Mouse (Mus musculus) G1E (cell line): Measurements from ENCODE around the gene Ggct. TPM values are rescaled to one million over a fixed set of nuclear protein-coding genes. Genes with fewer than 3 reads are reported as not detected.

Source experiments
- ATAC-seq: 2 replicates; pipeline ENCODE4 v1.8.0; 2016; ENCODE audit warnings: mild to moderate bottlenecking; ENCODE audit not compliant: insufficient number of reproducible peaks, poor library complexity, low FRiP score, severe bottlenecking; ENCODE audit errors: extremely low read depth
- DNase-seq: peaks from one replicate; pipeline ENCODE4 v3.0.0; 2012; ENCODE audit warnings: low spot score
- H3K27me3 ChIP-seq: 2 replicates; pipeline ENCODE4 v1.6.1; 2012; ENCODE audit warnings: mild to moderate bottlenecking, low read length, inconsistent platforms; ENCODE audit not compliant: insufficient read depth
- H3K36me3 ChIP-seq: replicated peaks from 2 replicates; pipeline ENCODE3; 2012; ENCODE audit warnings: mild to moderate bottlenecking, inconsistent platforms
- H3K4me1 ChIP-seq: 2 replicates; pipeline ENCODE4 v1.6.1; 2012; ENCODE audit warnings: low read depth, low read length, inconsistent platforms, mixed read lengths; ENCODE audit not compliant: insufficient read depth
- H3K4me3 ChIP-seq: 2 replicates; pipeline ENCODE4 v1.5.1; 2012; ENCODE audit warnings: low read depth, mild to moderate bottlenecking, inconsistent platforms, low read length, moderate library complexity, mixed read lengths
- H3K9me3 ChIP-seq: replicated peaks from 2 replicates; pipeline ENCODE4 v1.6.1; 2012; ENCODE audit warnings: inconsistent platforms
- CTCF ChIP-seq: IDR thresholded peaks from 2 replicates; pipeline ENCODE4 v1.5.1; 2012; ENCODE audit warnings: low read depth, low read length, inconsistent platforms, mixed read lengths
- GATA1 ChIP-seq: IDR thresholded peaks from 2 replicates; pipeline ENCODE4 v1.6.1; 2012; ENCODE audit warnings: borderline replicate concordance, low read length, inconsistent platforms, mixed read lengths
- GATA2 ChIP-seq: IDR thresholded peaks from 2 replicates; pipeline ENCODE4 v1.6.1; 2012; ENCODE audit warnings: low read depth, low read length, inconsistent platforms, borderline replicate concordance
- POLR2AphosphoS5 ChIP-seq: IDR thresholded peaks from 2 replicates; pipeline ENCODE4 v1.6.1; 2012; ENCODE audit warnings: low read depth, low read length, inconsistent platforms; ENCODE audit not compliant: insufficient replicate concordance
- TAL1 ChIP-seq: conservative IDR thresholded peaks from 2 replicates; pipeline ENCODE4 v1.6.1; 2012; ENCODE audit warnings: low read depth, low read length, inconsistent platforms, mixed read lengths
- polyA plus RNA-seq: library from polyadenylated mRNA; stranded (reverse); fragments of >175 nt; gene quantifications from 2 replicates; pipeline ENCODE4 v1.2.3, GENCODE M21; 2012
- total RNA-seq, 2 experiments: library from RNA; stranded (forward) in 1 of 2; stranded (reverse) in 1 of 2; fragments of 200-1000 nt in 1 of 2; fragments of >200 nt in 1 of 2; fragmentation: Nextera tagmentation in 1 of 2; gene quantifications; 2 replicates each; pipeline ENCODE4 v1.2.3; 2014 to 2017

Gene Ggct
- total and polyA plus RNA-seq, 3 experiments: 10.8 to 15.5 (median 13.9) TPM

- Histone ChIP-seq H3K4me1 (no peaks in the 10 kb centered on the region), H3K4me3 (no peak overlapping the region), H3K27me3 (peaks cover 19% of the 10 kb centered on the region), H3K36me3 (no peaks in the 10 kb centered on the region), H3K9me3 (no peaks in the 10 kb centered on the region)
- no peak for TF ChIP-seq GATA1
- no peak for TF ChIP-seq CTCF
- TF ChIP-seq POLR2AphosphoS5: no peak
- TF ChIP-seq GATA2: no peak
- no peak for TF ChIP-seq TAL1
- ATAC-seq (no peak), DNase-seq (no peak)
Observed at GRCm38 (mm10) chr6:54944551-54944950, 48.2 kb downstream of the Ggct start.

GRCm38 (mm10) chr6:54943753-54944152 lies 49.0 kb downstream of the Ggct start:
- Histone ChIP-seq H3K27me3 (peaks cover 15% of the 10 kb centered on the region), H3K36me3 (no peaks in the 10 kb centered on the region), H3K9me3 (no peaks in the 10 kb centered on the region), H3K4me1 (no peaks in the 10 kb centered on the region), H3K4me3 (no peak overlapping the region)
- ATAC-seq (no peak), DNase-seq (no peak)
- TF ChIP-seq TAL1 (no peak), GATA2 (no peak), GATA1 (no peak), POLR2AphosphoS5 (no peak), CTCF (no peak)

DNA sequence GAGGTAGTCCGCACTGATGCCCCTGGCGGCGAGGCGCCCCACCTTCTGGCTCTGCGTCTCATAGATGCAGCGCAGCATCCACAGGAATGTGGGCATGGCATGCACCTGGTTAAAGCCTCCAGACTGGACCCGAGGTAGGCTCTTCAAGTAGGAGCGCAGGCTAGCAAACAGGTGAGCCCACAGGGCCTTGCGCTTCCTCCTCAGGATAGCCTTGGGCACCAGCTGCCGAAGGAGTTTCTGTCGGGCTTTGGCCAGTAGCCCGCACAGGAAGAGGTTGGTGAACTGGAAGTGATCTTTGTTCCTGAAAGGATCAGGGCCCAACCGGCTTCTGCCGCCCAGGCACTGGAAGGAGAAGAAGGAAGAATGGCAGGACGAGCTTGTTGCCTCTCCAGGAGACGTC lies 49.5 kb downstream of the Ggct start:
- TF ChIP-seq TAL1 (no peak), POLR2AphosphoS5 (no peak), CTCF (no peak), GATA1 (no peak), GATA2 (no peak)
- no peaks in the 10 kb centered on the region for H3K4me1 ChIP-seq

DNA sequence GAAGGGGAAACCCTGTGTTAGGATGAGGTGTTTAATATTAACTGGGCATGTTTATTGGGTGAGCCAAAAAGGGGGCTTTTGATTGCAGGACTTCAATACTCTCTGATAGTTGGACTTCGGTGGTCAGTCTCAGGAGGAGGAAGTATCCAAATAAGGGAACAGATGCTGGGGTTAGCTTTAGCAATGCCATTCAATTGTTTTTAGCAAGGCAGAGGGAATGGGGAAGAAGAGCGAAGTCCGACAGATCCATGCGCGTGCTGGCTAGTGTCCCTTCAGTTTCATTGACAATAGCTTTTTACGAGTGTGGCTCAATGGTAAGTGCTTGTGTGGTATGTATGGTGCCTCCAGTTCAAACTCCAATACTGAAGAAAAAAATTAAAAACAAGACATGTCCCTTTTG lies 51.6 kb downstream of the Ggct start:
- no peak overlapping the region for H3K4me3 ChIP-seq
- no peaks in the 10 kb centered on the region for H3K4me1 ChIP-seq
- peaks cover 7% of the 10 kb centered on the region; the same call in 1 of the 2 replicates for H3K27me3 ChIP-seq
- no peaks in the 10 kb centered on the region for H3K36me3 ChIP-seq
- no peaks in the 10 kb centered on the region for H3K9me3 ChIP-seq
- TF ChIP-seq CTCF (no peak), TAL1 (no peak)
- DNase-seq: no peak
- no peak for ATAC-seq

More for the DNA sequence above, 49.5 kb downstream of the Ggct start:
- H3K36me3 ChIP-seq: no peaks in the 10 kb centered on the region
- H3K4me3 ChIP-seq: no peak overlapping the region
- peaks cover 15% of the 10 kb centered on the region for H3K27me3 ChIP-seq
- DNase-seq (no peak), ATAC-seq (no peak)
- no peaks in the 10 kb centered on the region for H3K9me3 ChIP-seq

DNA sequence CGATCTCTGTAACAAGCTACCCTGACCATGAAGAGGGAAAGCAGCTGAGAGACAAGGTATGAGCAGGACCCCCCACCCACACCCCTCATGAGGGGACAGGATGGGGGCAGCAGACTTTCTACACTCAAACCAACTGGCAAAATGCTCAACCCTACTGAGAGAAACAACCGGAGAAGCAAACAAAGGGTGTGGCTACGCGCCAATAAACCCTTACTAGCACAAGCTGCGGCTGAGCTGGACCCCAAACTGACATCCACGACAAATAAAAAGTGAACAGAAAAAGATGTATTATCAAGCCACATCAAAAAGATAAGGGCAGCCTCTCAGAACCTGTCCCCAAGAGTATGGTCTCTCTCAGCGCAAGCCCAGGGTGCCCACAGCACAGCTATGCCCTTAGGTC lies 52.6 kb downstream of the Ggct start:
- Histone ChIP-seq H3K36me3 (no peaks in the 10 kb centered on the region), H3K27me3 (peaks cover 7% of the 10 kb centered on the region; the same call in 1 of the 2 replicates), H3K4me3 (no peak overlapping the region), H3K9me3 (no peaks in the 10 kb centered on the region), H3K4me1 (no peaks in the 10 kb centered on the region)
- TF ChIP-seq CTCF: no peak
- TF ChIP-seq GATA2: no peak
- TF ChIP-seq TAL1: no peak
- no peak for TF ChIP-seq GATA1
- TF ChIP-seq POLR2AphosphoS5: no peak
- DNase-seq (no peak), ATAC-seq (no peak)

GRCm38 (mm10) chr6:54939631-54940030 lies 53.1 kb downstream of the Ggct start:
- ATAC-seq (no peak), DNase-seq (no peak)
- no peaks in the 10 kb centered on the region for H3K36me3 ChIP-seq
- TF ChIP-seq TAL1 (no peak), POLR2AphosphoS5 (no peak), GATA2 (no peak), GATA1 (no peak), CTCF (no peak)
- no peaks in the 10 kb centered on the region for H3K9me3 ChIP-seq
- H3K4me3 ChIP-seq: no peak overlapping the region
- peaks cover 6% of the 10 kb centered on the region; the same call in 1 of the 2 replicates for H3K27me3 ChIP-seq
- no peaks in the 10 kb centered on the region for H3K4me1 ChIP-seq
